Mouse (Mus musculus) thymus, adult 2 months (tissue): ENCODE measurements around the gene Disc1.

Source experiments
- CTCF ChIP-seq: fragments of 200-500 bp; IDR thresholded peaks from 2 replicates; pipeline ENCODE4 v1.5.1; 2012; ENCODE audit warnings: mild to moderate bottlenecking, control low read depth, low read length, moderate library complexity, borderline replicate concordance; ENCODE audit not compliant: control insufficient read depth, poor library complexity, insufficient read depth; ENCODE audit errors: extremely low read depth
- POLR2A ChIP-seq: fragments of 200-500 bp; IDR thresholded peaks from 2 replicates; pipeline ENCODE4 v1.6.1; 2012; ENCODE audit warnings: mild to moderate bottlenecking, low read length, control low read depth, moderate library complexity; ENCODE audit not compliant: control insufficient read depth, poor library complexity, insufficient read depth; ENCODE audit errors: extremely low read depth

GRCm38 (mm10) chr8:125163491-125163890 lies 109.5 kb downstream of the Disc1 start:
- TF ChIP-seq CTCF: no peak
- TF ChIP-seq POLR2A: no peak
